Mouse (Mus musculus) mouse embryonic stem cell (cell line): ENCODE measurements at regions not wholly inside any gene's neighbourhood (a gene's known extent, or its start where the extent isn't known, plus 50 kb on each side); places are given as distances from the start of the nearest gene placed in this dataset.

Experiments
- in situ Hi-C, 2 experiments: fragments of 300-500 bp; cut with MboI; formaldehyde crosslinking; loops; 1 replicate in 1 of 2; 3 replicates in 1 of 2; pipeline ENCODE4 v1.14.3; 2019 to 2020; ENCODE audit warnings: low sequenced_read_pairs in 2 of 2, low pct_unique_long_range_greater_than_20kb in 1 of 2, mixed read lengths in 1 of 2; ENCODE audit not compliant: unreplicated experiment in 1 of 2

DNA sequence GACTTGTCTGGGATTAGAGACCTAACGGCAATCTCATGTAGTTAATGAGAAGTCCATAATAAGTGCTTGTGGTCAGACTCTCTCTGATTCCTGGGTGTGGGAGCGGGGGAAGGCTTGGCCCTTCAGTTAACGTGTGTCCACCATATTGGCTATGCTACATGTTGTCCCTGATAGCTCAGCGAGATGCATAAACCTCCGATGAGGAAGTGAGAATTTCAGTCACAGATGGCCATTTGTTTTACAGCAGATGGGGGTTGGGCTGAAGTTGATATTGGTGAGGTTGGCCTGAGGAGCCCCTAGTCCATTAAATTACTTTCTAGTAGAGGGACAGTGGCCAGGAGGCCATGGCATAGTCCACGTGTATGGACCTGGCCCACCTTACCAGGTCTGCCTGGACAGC is 114.6 kb upstream of the Prok2 start:
- in situ Hi-C loops = no loop called here

- in situ Hi-C loops = no loop called here
Measured at GRCm38 (mm10) chr6:99833323-99833722, 107.1 kb upstream of the Prok2 start.

GRCm38 (mm10) chr6:99827625-99828024 is 101.4 kb upstream of the Prok2 start:
- in situ Hi-C loops = no loop called here

DNA sequence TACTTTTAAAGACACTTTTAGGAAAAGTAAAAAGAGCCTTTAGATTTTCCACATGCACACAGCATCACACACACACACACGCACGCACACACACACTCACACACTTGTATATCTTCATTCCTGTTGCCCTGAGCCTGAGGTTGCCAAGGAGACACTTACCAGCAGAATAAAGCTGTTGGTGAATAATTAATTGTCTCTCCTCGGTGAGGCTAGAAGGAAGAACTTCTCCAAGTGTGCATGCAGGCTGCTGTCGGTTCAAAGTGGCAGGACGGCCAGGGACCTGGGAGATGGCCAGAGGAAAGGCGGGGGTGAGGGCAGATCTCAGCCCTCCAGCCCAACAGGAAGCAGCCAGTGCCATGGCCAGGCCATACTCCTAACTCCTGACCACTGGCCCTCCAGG is 98.6 kb upstream of the Prok2 start:
- in situ Hi-C loops = no loop called here

DNA sequence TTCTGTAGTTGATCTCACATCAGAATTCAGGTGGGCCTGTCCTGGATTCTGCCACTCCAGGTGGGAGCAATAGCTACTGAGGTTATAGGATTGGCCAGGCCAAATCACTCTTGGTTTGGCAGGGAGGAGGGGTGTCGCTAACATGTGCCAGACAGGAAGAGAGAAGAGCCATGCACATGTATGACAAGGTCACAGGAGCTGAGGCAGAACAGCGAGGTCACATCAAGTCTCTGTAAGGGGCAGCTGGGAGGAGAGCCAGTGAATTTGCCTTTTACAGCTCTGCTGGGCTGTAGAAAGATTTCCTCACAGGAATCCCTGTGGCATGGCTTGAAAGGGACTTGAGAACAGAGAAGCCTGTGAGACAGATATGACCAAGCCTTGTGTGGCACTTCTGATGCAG is 96.3 kb upstream of the Prok2 start:
- in situ Hi-C loops = no loop called here

- in situ Hi-C loops = no loop called here
Measured at GRCm38 (mm10) chr6:99819255-99819929, 93.2 kb upstream of the Prok2 start.

GRCm38 (mm10) chr6:99818486-99818885 is 92.3 kb upstream of the Prok2 start:
- in situ Hi-C loops = no loop called here

DNA sequence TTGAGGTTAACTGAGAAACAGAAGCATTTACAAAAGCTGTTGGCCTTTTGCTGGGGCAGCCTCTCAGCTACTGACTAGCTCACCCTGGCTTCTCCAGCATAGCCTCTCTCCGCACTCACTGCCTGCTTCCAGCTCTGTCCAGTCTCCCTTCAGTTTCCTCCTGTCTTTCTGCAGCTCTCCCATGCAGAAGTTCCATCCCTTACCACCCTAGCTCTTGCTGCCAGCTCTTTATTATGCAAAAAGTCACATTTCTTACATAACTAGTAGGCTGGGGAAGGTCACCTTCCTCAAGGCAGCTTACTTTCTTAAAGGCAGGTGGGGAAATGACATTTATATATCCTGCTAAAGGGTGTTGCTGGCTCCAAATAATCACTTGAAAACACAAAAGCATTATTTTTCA is 91.1 kb upstream of the Prok2 start:
- in situ Hi-C loops = no loop called here

GRCm38 (mm10) chr6:99813102-99813501 is 86.9 kb upstream of the Prok2 start:
- in situ Hi-C loops = no loop called here

DNA sequence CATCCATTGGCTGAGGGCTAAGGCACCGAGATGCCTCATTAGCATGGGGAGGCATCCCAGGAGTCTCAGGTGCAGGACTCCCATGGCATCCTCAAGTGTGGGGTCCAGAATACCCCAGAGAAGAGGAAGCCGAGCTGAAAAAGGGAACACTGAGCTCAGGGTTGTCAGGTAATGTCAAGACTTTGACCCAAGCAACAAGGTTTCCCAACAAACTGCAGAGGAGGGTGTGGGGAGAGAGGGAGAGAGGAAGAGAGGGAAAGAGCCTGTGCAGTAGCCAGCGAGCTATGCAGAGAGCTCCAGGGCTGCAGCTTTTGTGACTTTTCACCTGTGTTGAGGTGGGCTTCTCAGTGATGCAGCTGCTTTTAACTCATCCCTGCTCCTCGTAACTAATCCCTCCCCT is 85.7 kb upstream of the Prok2 start:
- in situ Hi-C loops = no loop called here

- in situ Hi-C loops = no loop called here
Measured at GRCm38 (mm10) chr6:99810974-99811798, 85.0 kb upstream of the Prok2 start.

GRCm38 (mm10) chr6:99804905-99805245 is 78.7 kb upstream of the Prok2 start:
- in situ Hi-C loops = no loop called here

DNA sequence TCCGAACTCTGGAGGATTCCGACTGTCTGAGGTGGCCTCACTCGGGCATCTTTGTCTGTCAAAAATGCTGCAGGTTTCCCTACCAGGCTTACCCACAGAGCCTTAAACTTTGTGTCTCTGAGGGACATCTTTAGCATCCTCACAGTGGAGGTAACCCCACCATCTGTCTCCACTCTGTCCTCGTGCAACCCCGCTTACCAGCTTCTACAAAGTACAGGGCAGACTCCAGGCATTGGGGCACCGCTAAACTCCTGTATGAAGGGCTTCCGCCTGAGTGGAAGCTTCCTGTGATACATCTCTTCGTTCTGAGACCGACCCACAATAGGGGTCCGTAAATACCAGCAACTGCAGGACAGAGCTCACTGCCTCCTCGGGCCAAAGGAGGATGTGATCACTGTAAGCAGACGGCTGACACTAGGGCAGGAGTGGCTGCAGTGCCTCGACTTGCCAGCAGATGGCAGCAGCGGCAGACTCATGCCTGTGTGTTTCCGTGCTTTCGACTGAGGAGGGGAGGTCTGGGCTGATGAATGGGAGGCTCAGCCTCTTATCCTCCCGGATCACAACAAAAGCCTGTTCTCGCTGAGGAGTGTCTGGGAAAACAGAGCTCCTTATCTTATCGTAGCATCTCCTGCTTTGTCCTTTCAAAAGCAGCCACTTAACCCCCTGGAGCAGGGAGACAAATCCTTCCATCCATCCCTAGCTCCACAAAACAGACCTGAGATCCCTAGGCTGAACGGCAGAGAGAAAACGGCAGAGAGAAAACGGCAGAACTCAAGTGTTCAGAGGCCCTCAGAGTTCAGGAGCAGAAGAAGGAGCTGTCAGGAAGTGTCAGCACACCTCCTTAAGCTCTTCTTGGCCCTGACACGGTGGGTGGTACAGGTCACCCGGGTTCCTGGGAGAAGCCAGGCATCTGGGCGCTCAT is 78.1 kb upstream of the Prok2 start:
- in situ Hi-C loops = no loop called here

- in situ Hi-C loops = no loop called here
Measured at GRCm38 (mm10) chr6:99800919-99801318, 74.7 kb upstream of the Prok2 start.

- in situ Hi-C loops = no loop called here
Measured at GRCm38 (mm10) chr6:99800324-99800723, 74.1 kb upstream of the Prok2 start.

- in situ Hi-C loops = no loop called here
Measured at GRCm38 (mm10) chr6:99796390-99796789, 70.2 kb upstream of the Prok2 start.

DNA sequence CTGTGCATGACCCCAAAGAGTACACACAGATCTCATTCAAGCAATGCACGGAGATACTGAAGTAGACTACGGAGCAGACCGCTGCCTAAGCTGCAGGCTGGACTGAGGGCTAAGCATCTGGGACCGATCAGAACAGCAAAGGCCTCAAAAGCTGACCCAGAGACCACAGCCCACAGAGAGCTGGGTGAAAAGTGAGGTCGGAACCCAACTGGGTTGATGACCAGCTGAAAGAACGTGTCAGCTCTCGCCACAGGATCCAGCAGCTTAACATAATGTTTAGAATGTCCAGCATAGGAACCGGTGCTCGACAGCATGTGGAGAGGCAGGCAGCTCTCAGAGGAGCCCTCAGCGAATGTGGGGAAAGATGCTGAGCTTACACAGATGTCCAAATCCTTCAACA is 67.4 kb upstream of the Prok2 start:
- in situ Hi-C loops = no loop called here

GRCm38 (mm10) chr6:99792353-99792752 is 66.2 kb upstream of the Prok2 start:
- in situ Hi-C loops = no loop called here

- in situ Hi-C loops = loop anchor here (10.0 kb wide), 1 partner anchor 102 kb away; no protein-coding TSS in a partner anchor
Measured at GRCm38 (mm10) chr6:99786977-99787376, 60.8 kb upstream of the Prok2 start.
